In genomic region chr4:150155301-150155700, GRCm38 (mm10) we compare ENCODE assay signal across 21 mouse cellular contexts. TPM values are rescaled to one million over a fixed set of nuclear protein-coding genes. Genes with fewer than 3 reads are reported as not detected.
"Had no signal": no experiment of that assay in that cellular context is flagged by ENCODE, and none has a peak within 500 bp of the region (broad histone marks: within the 10 kb centered on the region; RNA-seq: fewer than 3 reads in every experiment).

No protein-coding gene starts in this region.

- H3K4me3 ChIP-seq: liver, embryonic 15.5 days; lung, embryonic 15.5 days; midbrain, embryonic 12.5 days; neural tube, embryonic 12.5 days had no signal

- H3K9me3 ChIP-seq: liver, embryonic 15.5 days; lung, embryonic 15.5 days; neural tube, embryonic 12.5 days had no signal

- H3K9ac ChIP-seq: liver, embryonic 15.5 days; liver, postnatal 0 days; lung, embryonic 15.5 days; midbrain, embryonic 12.5 days; neural tube, embryonic 12.5 days had no signal

- H3K27ac ChIP-seq: liver, embryonic 15.5 days; lung, embryonic 15.5 days; macrophage; midbrain, embryonic 12.5 days; neural tube, embryonic 12.5 days had no signal

- DNase-seq: liver, postnatal 0 days; lung, adult 2 months; lung, postnatal 14 days; lung, postnatal 36 days; midbrain, embryonic 14.5 days; right cerebral cortex, postnatal 14 days; spleen, adult 18-20 months; thymus, adult 18-20 months; thymus, postnatal 14 days; thymus, postnatal 36 days had no signal

- H3K4me2 ChIP-seq: liver, embryonic 15.5 days; lung, embryonic 15.5 days; midbrain, embryonic 12.5 days; neural tube, embryonic 12.5 days had no signal

- H3K27me3 ChIP-seq: liver, embryonic 15.5 days; lung, embryonic 15.5 days had no signal

- ATAC-seq: liver, postnatal 0 days; lung, postnatal 0 days had no signal

- H3K36me3 ChIP-seq: liver, embryonic 15.5 days; lung, embryonic 15.5 days; midbrain, embryonic 12.5 days; neural tube, embryonic 12.5 days had no signal

- H3K4me1 ChIP-seq: lung, embryonic 15.5 days; midbrain, embryonic 12.5 days; neural tube, embryonic 12.5 days had no signal

RNA-seq across cellular contexts. Expression of gene Slc2a7, which starts 6.5 kb away (rescaled TPM):
- polyA plus RNA-seq: liver, postnatal 0 days; lung, adult 2 months; lung, embryonic 15.5 days; lung, postnatal 0 days; macrophage; midbrain, embryonic 12.5 days; midbrain, embryonic 14.5 days; midbrain, postnatal 0 days; neural tube, embryonic 12.5 days; neural tube, embryonic 14.5 days; stomach, embryonic 14.5 days; thymus, postnatal 0 days had no signal

RNA-seq across cellular contexts. Expression of gene Car6, which starts 45.8 kb away (rescaled TPM):
- polyA plus RNA-seq: liver, embryonic 15.5 days; liver, postnatal 0 days; lung, embryonic 15.5 days; midbrain, embryonic 12.5 days; midbrain, postnatal 0 days; neural tube, embryonic 12.5 days; neural tube, embryonic 14.5 days; stomach, embryonic 14.5 days; stomach, embryonic 16.5 days had no signal
